Mouse (Mus musculus) bone marrow, adult 2 months (tissue): ENCODE measurements around the gene Abhd4.

Experiments used
- CTCF ChIP-seq: fragments of 200-500 bp; IDR thresholded peaks from 2 replicates; pipeline ENCODE4 v1.5.1; 2011; ENCODE audit warnings: low read length, control low read depth; ENCODE audit not compliant: control insufficient read depth, insufficient read depth
- POLR2A ChIP-seq: fragments of 200-500 bp; IDR thresholded peaks from 2 replicates; pipeline ENCODE4 v1.6.1; 2011; ENCODE audit warnings: low read depth, mild to moderate bottlenecking, control low read depth, low read length, borderline replicate concordance; ENCODE audit not compliant: control insufficient read depth

- TF ChIP-seq CTCF (no peak), POLR2A (no peak)
Measured at GRCm38 (mm10) chr14:54204311-54204710, 49.7 kb upstream of the Abhd4 start.
